1 mouse cellular context compared by ENCODE assay signal in genomic region chr4:154985151-154985777, GRCm38 (mm10).
TF ChIP-seq lines count a peak whose summit lies in the region.

No protein-coding gene starts in this region.

TF ChIP-seq in CH12.LX, 34 proteins besides CTCF, POLR2A, EP300 and RAD21:
- TF ChIP-seq CHD2 (IDR thresholded peaks at IDR 0.05; ENCODE audit: low read length) (no peak), TBP (conservative IDR thresholded peaks at IDR 0.05; ENCODE audit: low read depth, low read length) (no peak)
